Mouse (Mus musculus) spleen, adult 2 months (tissue): ENCODE results near the gene Gadl1. TPM values are rescaled to one million over a fixed set of nuclear protein-coding genes. Genes with fewer than 3 reads are reported as not detected.
A peak's percentile ranks its signal among the peaks of the same experiment; 100 is the strongest.

ENCODE experiments used
- DNase-seq, 2 experiments: peaks; one replicate each; pipeline versions ENCODE4 v3.0.0 to v3.0.0-alpha.2; 2012 to 2021; ENCODE audit warnings: low spot score in 2 of 2, low read depth in 1 of 2
- H3K27ac ChIP-seq: fragments of 200-500 bp; 2 replicates; pipeline ENCODE4 v1.5.1; 2012; ENCODE audit warnings: low read length, inconsistent platforms; ENCODE audit not compliant: insufficient read depth
- H3K27me3 ChIP-seq: fragments of 200-500 bp; 2 replicates; pipeline ENCODE4 v1.6.1; 2012; ENCODE audit warnings: mild to moderate bottlenecking, moderate library complexity, low read length, inconsistent platforms; ENCODE audit not compliant: control insufficient read depth, insufficient read depth
- H3K36me3 ChIP-seq: fragments of 200-500 bp; 2 replicates; pipeline ENCODE4 v1.6.1; 2012; ENCODE audit warnings: mild to moderate bottlenecking, low read length, inconsistent platforms; ENCODE audit not compliant: control insufficient read depth, insufficient read depth
- H3K4me1 ChIP-seq: fragments of 200-500 bp; 2 replicates; pipeline ENCODE4 v1.6.1; 2011; ENCODE audit warnings: inconsistent platforms; ENCODE audit not compliant: control insufficient read depth, insufficient read depth, insufficient read length
- H3K4me3 ChIP-seq: fragments of 200-500 bp; 2 replicates; pipeline ENCODE4 v1.5.1; 2011; ENCODE audit warnings: mild to moderate bottlenecking, inconsistent platforms; ENCODE audit not compliant: insufficient read depth, insufficient read length; ENCODE audit errors: extremely low read depth
- CTCF ChIP-seq: fragments of 200-500 bp; IDR thresholded peaks from 2 replicates; pipeline ENCODE4 v1.5.1; 2011; ENCODE audit warnings: mild to moderate bottlenecking, inconsistent platforms; ENCODE audit not compliant: insufficient read depth, insufficient read length, insufficient replicate concordance; ENCODE audit errors: extremely low read depth
- POLR2A ChIP-seq: fragments of 200-500 bp; IDR thresholded peaks from 2 replicates; pipeline ENCODE4 v1.6.1; 2011; ENCODE audit warnings: low read depth, low read length, inconsistent platforms
- WGBS: fragments of 180-500 bp; shearing (Covaris S2); methylation state at CpG from one replicate; pipeline ENCODE4 v1.1.7; 2018; 5-methylcytosine and 5-hydroxymethylcytosine counted together
- polyA plus RNA-seq: library from polyadenylated mRNA; depleted of rRNA; stranded (reverse); fragments of >200 nt; gene quantifications from 2 replicates; pipeline ENCODE4 v1.2.3, GENCODE M21; 2012

Gadl1 gene
- polyA plus RNA-seq, 1 experiment, result not detected

DNA sequence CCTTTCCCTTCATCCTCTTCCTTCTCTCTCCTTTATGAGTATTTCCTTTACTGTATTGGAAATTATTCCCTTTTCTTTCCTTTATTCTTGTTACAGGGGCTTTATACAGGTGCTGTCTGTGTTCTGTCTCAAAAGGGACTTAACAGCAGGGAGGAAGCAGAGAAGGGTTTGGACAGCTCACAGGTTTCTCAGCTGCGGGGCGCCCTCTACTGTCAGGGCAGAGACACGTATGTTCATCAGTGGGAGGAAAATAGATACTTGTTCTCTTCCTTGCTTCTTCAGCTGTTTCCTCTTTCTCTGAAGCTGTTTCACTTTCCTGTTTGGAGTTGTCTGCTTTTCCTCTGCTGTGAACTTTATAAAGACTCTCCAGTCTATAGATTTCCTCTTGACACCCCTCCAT, 28.1 kb upstream of the Gadl1 start:
- Histone ChIP-seq H3K27me3 (no peaks in the 10 kb centered on the region), H3K4me3 (no peak overlapping the region), H3K4me1 (no peaks in the 10 kb centered on the region), H3K27ac (no peak overlapping the region), H3K36me3 (no peaks in the 10 kb centered on the region)
- DNase-seq, result peak in 1 of 2 experiments; percentile 31
- 77% methylated on average over 3 of the region's 3 CpGs for WGBS
- no peak for TF ChIP-seq POLR2A
- peak; percentile 56; the same call in 1 of the 2 replicates for TF ChIP-seq CTCF

DNA sequence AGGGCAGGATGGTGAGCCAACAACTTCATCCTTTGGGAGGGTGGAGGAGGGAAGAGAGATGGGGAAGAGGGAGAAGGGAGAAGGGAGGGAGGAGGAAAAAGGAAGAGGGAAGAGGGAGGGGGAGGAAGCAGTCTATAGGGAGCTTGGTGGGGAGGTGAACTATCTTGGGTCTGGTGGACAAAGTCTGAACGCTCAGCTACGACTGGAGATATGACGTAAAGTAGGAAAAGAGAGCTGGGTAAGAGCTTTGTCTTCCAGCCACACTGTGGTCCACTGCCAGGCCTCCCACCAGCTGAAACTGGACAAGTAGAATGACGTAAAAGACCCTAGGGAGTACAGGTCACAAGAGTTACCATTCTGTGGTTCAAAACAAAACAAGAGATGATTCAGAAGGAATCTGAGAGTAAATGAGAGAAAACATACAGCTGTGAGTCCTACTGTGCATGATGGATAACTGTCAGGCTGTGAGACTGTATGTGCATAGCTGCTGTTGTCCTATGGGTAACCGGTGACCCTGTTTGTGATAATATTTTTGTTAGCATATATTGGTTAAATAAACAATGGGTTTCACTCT, 26.5 kb upstream of the Gadl1 start:
- 78% methylated on average over 5 of the region's 5 CpGs for WGBS
- no peak overlapping the region for H3K27ac ChIP-seq
- H3K27me3 ChIP-seq, result no peaks in the 10 kb centered on the region
- TF ChIP-seq CTCF (no peak), POLR2A (no peak)
- DNase-seq, result no peak
- H3K4me3 ChIP-seq, result no peak overlapping the region
- H3K36me3 ChIP-seq, result no peaks in the 10 kb centered on the region
- H3K4me1 ChIP-seq, result no peaks in the 10 kb centered on the region

DNA sequence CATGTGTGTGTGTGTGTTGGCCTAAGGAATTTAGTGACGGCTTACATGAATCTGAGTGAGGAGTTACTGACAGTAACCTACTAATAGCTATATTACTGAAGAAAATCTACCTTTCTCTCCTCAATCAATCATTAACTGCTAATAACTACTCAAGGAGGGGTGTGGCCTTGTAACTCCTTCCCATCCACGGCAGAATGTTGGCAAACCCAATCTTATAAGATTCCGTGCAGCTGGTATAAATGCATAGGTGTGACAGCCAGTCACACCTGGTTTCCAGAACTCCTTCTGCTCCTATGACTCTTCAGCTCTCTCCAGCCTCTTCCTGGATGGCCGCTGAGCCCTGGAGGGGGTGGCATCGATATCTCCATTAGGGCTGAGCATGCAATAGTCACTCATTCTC, 25.8 kb upstream of the Gadl1 start:
- WGBS, result 90% methylated on average over 5 of the region's 5 CpGs
- H3K27me3 ChIP-seq, result no peaks in the 10 kb centered on the region
- TF ChIP-seq POLR2A, result no peak
- no peak for TF ChIP-seq CTCF
- no peak for DNase-seq
- H3K36me3 ChIP-seq, result no peaks in the 10 kb centered on the region
- no peak overlapping the region for H3K27ac ChIP-seq
- no peaks in the 10 kb centered on the region for H3K4me1 ChIP-seq
- H3K4me3 ChIP-seq, result no peak overlapping the region

DNA sequence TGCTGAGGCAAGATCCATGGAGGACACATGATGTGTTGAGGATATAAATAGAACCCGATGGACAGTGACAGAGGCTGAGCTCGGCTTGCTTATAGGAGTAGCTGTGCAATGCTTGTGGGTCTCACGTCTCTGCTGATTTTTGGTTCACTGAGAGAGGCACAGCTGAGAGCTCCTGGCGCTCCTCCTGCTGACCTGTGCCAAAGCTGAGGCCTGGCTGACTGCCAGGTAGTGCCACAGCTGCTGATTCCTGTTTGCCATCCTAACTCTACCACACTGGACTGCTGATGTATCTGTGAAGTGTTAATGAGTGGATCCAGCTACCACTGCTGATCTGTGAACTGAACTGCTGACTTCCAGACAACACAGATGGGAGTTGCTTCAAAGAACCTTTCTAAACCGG, 21.7 kb upstream of the Gadl1 start:
- TF ChIP-seq CTCF, result no peak
- TF ChIP-seq POLR2A, result no peak
- no peak for DNase-seq
- H3K4me1 ChIP-seq, result no peaks in the 10 kb centered on the region

DNA sequence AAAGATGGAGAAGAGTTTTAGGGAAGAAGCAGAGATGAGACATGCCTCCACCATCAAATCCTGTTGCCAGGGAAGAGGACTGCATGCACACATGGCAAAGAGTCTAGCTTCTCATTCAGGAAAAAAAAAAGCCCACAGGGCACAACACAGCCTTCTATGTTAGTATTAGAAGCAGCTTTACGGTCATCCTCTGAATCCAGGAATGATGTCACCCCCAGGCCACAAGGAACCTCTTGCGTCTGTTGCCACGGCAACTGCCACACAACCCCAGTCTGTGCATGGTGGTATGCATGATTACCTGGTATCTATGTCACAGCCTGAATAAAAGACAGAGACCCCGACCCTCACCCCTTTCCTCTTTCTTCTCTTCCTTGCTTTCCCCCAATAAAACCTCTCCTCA, 16.1 kb upstream of the Gadl1 start:
- 91% methylated on average over 4 of the region's 4 CpGs for WGBS
- TF ChIP-seq CTCF, result no peak
- Histone ChIP-seq H3K36me3 (no peaks in the 10 kb centered on the region), H3K4me3 (no peak overlapping the region), H3K27ac (no peak overlapping the region), H3K27me3 (no peaks in the 10 kb centered on the region), H3K4me1 (no peaks in the 10 kb centered on the region)
- no peak for DNase-seq

More for the DNA sequence above, 21.7 kb upstream of the Gadl1 start:
- no peaks in the 10 kb centered on the region for H3K27me3 ChIP-seq
- 86% methylated on average over 5 of the region's 5 CpGs for WGBS
- no peaks in the 10 kb centered on the region for H3K36me3 ChIP-seq
- H3K27ac ChIP-seq, result no peak overlapping the region
- no peak overlapping the region for H3K4me3 ChIP-seq

DNA sequence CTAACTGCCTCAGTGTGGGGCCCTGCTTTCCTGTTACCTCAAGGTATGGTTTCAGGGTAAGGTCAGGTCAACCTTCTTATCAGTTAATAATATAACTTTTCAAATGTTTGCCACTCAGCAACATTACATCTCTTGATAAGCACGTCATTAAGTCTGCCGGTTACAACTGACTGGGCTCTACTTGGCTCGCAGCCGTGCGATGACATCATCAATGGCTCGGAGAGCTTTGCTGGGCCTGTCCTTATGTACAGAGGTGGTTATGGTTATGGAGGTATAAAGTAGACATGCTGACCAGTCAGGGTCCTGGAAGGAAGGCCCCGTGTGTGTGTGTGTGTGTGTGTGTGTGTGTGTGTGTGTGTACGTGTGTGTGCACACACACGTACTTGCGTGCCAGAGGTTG, 15.3 kb upstream of the Gadl1 start:
- no peak for TF ChIP-seq CTCF
- no peak for TF ChIP-seq POLR2A

DNA sequence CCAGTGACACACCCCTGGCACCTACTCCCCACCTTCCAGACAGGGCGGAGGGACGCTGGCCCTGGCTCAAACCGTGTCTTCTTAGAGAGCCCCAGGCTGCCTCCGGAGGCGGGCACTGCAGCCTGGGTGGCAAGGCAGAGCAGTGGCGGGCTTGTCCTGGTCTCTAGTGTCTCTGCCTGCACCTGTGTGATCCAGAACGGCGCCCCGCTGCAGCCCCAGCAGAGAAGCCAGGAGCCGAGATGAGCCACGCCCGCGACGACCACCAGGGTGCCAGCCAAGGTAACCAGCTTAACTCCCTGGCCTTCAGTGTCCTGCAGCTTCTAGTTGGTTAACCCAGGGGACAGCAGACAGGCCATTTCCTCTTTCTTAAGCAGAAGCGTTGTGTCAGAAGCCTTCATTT, 930 bp upstream of the Gadl1 start:
- Histone ChIP-seq H3K4me3 (no peak overlapping the region), H3K4me1 (no peaks in the 10 kb centered on the region; the same call in 1 of the 2 replicates), H3K27me3 (no peaks in the 10 kb centered on the region), H3K36me3 (no peaks in the 10 kb centered on the region), H3K27ac (no peak overlapping the region)
- whole genome bisulfite sequencing, result 21% methylated on average over 15 of the region's 15 CpGs
- no peak for DNase-seq
- TF ChIP-seq CTCF (no peak), POLR2A (no peak)

More for the DNA sequence above, 15.3 kb upstream of the Gadl1 start:
- DNase-seq, result no peak
- WGBS, result 93% methylated on average over 10 of the region's 10 CpGs
- Histone ChIP-seq H3K36me3 (no peaks in the 10 kb centered on the region), H3K27me3 (no peaks in the 10 kb centered on the region), H3K4me3 (no peak overlapping the region), H3K4me1 (no peaks in the 10 kb centered on the region), H3K27ac (no peak overlapping the region)
